35 mouse cellular contexts compared by ENCODE assay signal in genomic region chr6:137161491-137162088, GRCm38 (mm10). TPM values are rescaled to one million over a fixed set of nuclear protein-coding genes. Genes with fewer than 3 reads are reported as not detected.
A peak's percentile ranks its signal among the peaks of the same experiment; 100 is the strongest.
DNase-seq lines count a peak whose midpoint lies in the region; ATAC-seq and TF ChIP-seq lines count a peak whose summit lies in the region.
"Had no signal": no experiment of that assay in that cellular context is flagged by ENCODE, and none has a peak within 500 bp of the region (broad histone marks: within the 10 kb centered on the region; RNA-seq: fewer than 3 reads in every experiment).

No protein-coding gene starts in this region.

- no peaks in the 10 kb centered on the region for H3K27me3 ChIP-seq in embryonic facial prominence, embryonic 14.5 days (replicated peaks; ENCODE audit: control insufficient read depth, insufficient read depth, low read length)
- H3K27me3 ChIP-seq in embryonic facial prominence, embryonic 10.5 days (replicated peaks; ENCODE audit: low read depth, poor library complexity, severe bottlenecking): peaks cover 6% of the 10 kb centered on the region; the same call in 1 of the 2 replicates
- H3K27me3 ChIP-seq in lung, postnatal 0 days (replicated peaks; ENCODE audit: insufficient read depth, low read length): no peaks in the 10 kb centered on the region
- no peaks in the 10 kb centered on the region for H3K27me3 ChIP-seq in stomach, postnatal 0 days (ENCODE audit: control insufficient read depth, insufficient read depth, low read length)
- H3K27me3 ChIP-seq: CH12.LX; embryonic facial prominence, embryonic 13.5 days; heart, embryonic 12.5 days; hindbrain, embryonic 15.5 days; neural tube, embryonic 15.5 days had no signal

- no peaks in the 10 kb centered on the region for H3K9me3 ChIP-seq in embryonic facial prominence, embryonic 14.5 days (ENCODE audit: control insufficient read depth, low read length)
- no peaks in the 10 kb centered on the region for H3K9me3 ChIP-seq in embryonic facial prominence, embryonic 10.5 days
- H3K9me3 ChIP-seq in lung, postnatal 0 days (ENCODE audit: low read length): no peaks in the 10 kb centered on the region
- H3K9me3 ChIP-seq in stomach, postnatal 0 days (ENCODE audit: control insufficient read depth, low read length): no peaks in the 10 kb centered on the region
- H3K9me3 ChIP-seq: embryonic facial prominence, embryonic 13.5 days; heart, embryonic 12.5 days; hindbrain, embryonic 15.5 days; neural tube, embryonic 15.5 days had no signal

- peak; percentile 18; the same call in 1 of the 2 replicates for ATAC-seq in embryonic facial prominence, embryonic 14.5 days (ENCODE audit: low read depth)
- ATAC-seq in lung, postnatal 0 days: no peak; the same call in 1 of the 2 replicates
- ATAC-seq in megakaryocyte progenitor cell, adult 5-6 weeks (replicated peaks; ENCODE audit: poor library complexity): peak; percentile 47
- ATAC-seq in stomach, postnatal 0 days (ENCODE audit: low FRiP score, low TSS enrichment): peak; percentile 79
- ATAC-seq: forebrain, embryonic 16.5 days; inflammation-experienced regulatory T-cells, adult 6 months had no signal

- 77% methylated on average over 11 of the region's 11 CpGs for WGBS in embryonic facial prominence, embryonic 14.5 days
- WGBS in embryonic facial prominence, embryonic 10.5 days: 89% methylated on average over 11 of the region's 11 CpGs
- WGBS in lung, postnatal 0 days: 61% methylated on average over 11 of the region's 11 CpGs
- 47% methylated on average over 11 of the region's 11 CpGs for WGBS in stomach, postnatal 0 days

- H3K36me3 ChIP-seq in embryonic facial prominence, embryonic 14.5 days (ENCODE audit: control insufficient read depth, insufficient read depth, low read length): no peaks in the 10 kb centered on the region
- H3K36me3 ChIP-seq in embryonic facial prominence, embryonic 10.5 days (replicated peaks): no peaks in the 10 kb centered on the region
- H3K36me3 ChIP-seq in lung, postnatal 0 days (ENCODE audit: insufficient read depth, low read length): no peaks in the 10 kb centered on the region
- H3K36me3 ChIP-seq in stomach, postnatal 0 days (ENCODE audit: control insufficient read depth, insufficient read depth, low read length): no peaks in the 10 kb centered on the region; the same call in 1 of the 2 replicates
- H3K36me3 ChIP-seq: G1E; heart, embryonic 12.5 days; hindbrain, embryonic 15.5 days; neural tube, embryonic 15.5 days had no signal

- H3K4me3 ChIP-seq in embryonic facial prominence, embryonic 14.5 days (ENCODE audit: low read depth, low read length): no peak overlapping the region
- H3K4me3 ChIP-seq in embryonic facial prominence, embryonic 10.5 days: no peak overlapping the region
- H3K4me3 ChIP-seq in lung, postnatal 0 days (ENCODE audit: low read depth, low read length): no peak overlapping the region
- no peak overlapping the region for H3K4me3 ChIP-seq in stomach, postnatal 0 days (ENCODE audit: low read depth, low read length)
- H3K4me3 ChIP-seq: embryonic facial prominence, embryonic 13.5 days; erythroblast, embryonic 14.5 days; heart, adult 2 months; heart, embryonic 12.5 days; hindbrain, embryonic 15.5 days; neural tube, embryonic 15.5 days had no signal

- no peak for TF ChIP-seq EP300 in lung, postnatal 0 days (IDR thresholded peaks at IDR 0.05)
- no peak for TF ChIP-seq EP300 in stomach, postnatal 0 days (optimal IDR thresholded peaks at IDR 0.05)

- TF ChIP-seq CTCF in lung, postnatal 0 days (IDR thresholded peaks at IDR 0.05): no peak
- no peak for TF ChIP-seq CTCF in stomach, postnatal 0 days (IDR thresholded peaks at IDR 0.05; ENCODE audit: low read depth)

- H3K4me2 ChIP-seq in embryonic facial prominence, embryonic 14.5 days (ENCODE audit: low read depth, low read length): no peak overlapping the region
- no peak overlapping the region for H3K4me2 ChIP-seq in lung, postnatal 0 days (replicated peaks; ENCODE audit: low read depth, low read length)
- no peak overlapping the region for H3K4me2 ChIP-seq in stomach, postnatal 0 days (replicated peaks; ENCODE audit: low read depth)
- H3K4me2 ChIP-seq: embryonic facial prominence, embryonic 13.5 days; heart, embryonic 12.5 days; hindbrain, embryonic 15.5 days; lung, embryonic 14.5 days; neural tube, embryonic 15.5 days had no signal

- H3K9ac ChIP-seq in embryonic facial prominence, embryonic 14.5 days (ENCODE audit: low read depth, low read length): no peak overlapping the region
- no peak overlapping the region for H3K9ac ChIP-seq in lung, postnatal 0 days (replicated peaks; ENCODE audit: low read depth)
- no peak overlapping the region for H3K9ac ChIP-seq in stomach, postnatal 0 days (ENCODE audit: low read length)
- H3K9ac ChIP-seq: embryonic facial prominence, embryonic 13.5 days; heart, embryonic 12.5 days; hindbrain, embryonic 15.5 days; liver, embryonic 14.5 days; lung, embryonic 14.5 days; neural tube, embryonic 15.5 days had no signal

- peaks cover 9% of the 10 kb centered on the region; the same call in 1 of the 2 replicates for H3K4me1 ChIP-seq in embryonic facial prominence, embryonic 14.5 days (ENCODE audit: control insufficient read depth, insufficient read depth, low read length)
- peaks cover 9% of the 10 kb centered on the region for H3K4me1 ChIP-seq in embryonic facial prominence, embryonic 10.5 days
- H3K4me1 ChIP-seq in lung, postnatal 0 days (ENCODE audit: insufficient read depth, low read depth, low read length): peaks cover 3% of the 10 kb centered on the region; the same call in 1 of the 2 replicates
- peaks cover 3% of the 10 kb centered on the region; the same call in 1 of the 2 replicates for H3K4me1 ChIP-seq in stomach, postnatal 0 days (replicated peaks; ENCODE audit: control insufficient read depth, insufficient read depth)
- H3K4me1 ChIP-seq: hindbrain, embryonic 15.5 days; neural tube, embryonic 15.5 days had no signal

- H3K27ac ChIP-seq in embryonic facial prominence, embryonic 14.5 days (replicated peaks; ENCODE audit: low read depth, low read length): no peak overlapping the region
- H3K27ac ChIP-seq in embryonic facial prominence, embryonic 10.5 days (replicated peaks): no peak overlapping the region
- H3K27ac ChIP-seq in lung, postnatal 0 days (ENCODE audit: low read length): no peak overlapping the region
- H3K27ac ChIP-seq in stomach, postnatal 0 days (replicated peaks): no peak overlapping the region
- H3K27ac ChIP-seq: embryonic facial prominence, embryonic 13.5 days; heart, adult 2 months; hindbrain, embryonic 15.5 days; kidney, postnatal 0 days; liver, embryonic 14.5 days; neural tube, embryonic 15.5 days had no signal

- DNase-seq in embryonic facial prominence, embryonic 14.5 days (ENCODE audit: low spot score): no peak
- DNase-seq in embryonic facial prominence, embryonic 10.5 days (ENCODE audit: low spot score): no peak
- DNase-seq in lung, postnatal 0 days (ENCODE audit: low spot score): peak; percentile 29
- no peak for DNase-seq in lung, adult 18-20 months
- peak; percentile 52 for DNase-seq in stomach, postnatal 0 days (ENCODE audit: low spot score)
- DNase-seq in neural tube, embryonic 10.5 days (ENCODE audit: extremely low spot score, low spot score): no peak
- DNase-seq in heart, adult 18-20 months: no peak
- DNase-seq: adrenal gland, postnatal 10 days; cerebellum, adult 9-10 months; cerebellum, postnatal 36 days; gastrocnemius, postnatal 10 days; heart, adult 2 months; kidney, postnatal 4 days; layer of hippocampus, postnatal 36 days; liver; lung, embryonic 14.5 days; lung, postnatal 4 days; midbrain, embryonic 14.5 days; thymus, adult 18-20 months; thymus, postnatal 25 days had no signal

RNA-seq across cellular contexts. Expression of gene Rerg, which starts 8.7 kb away (rescaled TPM):
- polyA plus RNA-seq in embryonic facial prominence, embryonic 14.5 days (2014; fragmentation: Nextera tagmentation; extraction: Ambion mirVana): 23.1 and 26.0 TPM in 2 replicates
- 3.3 and 3.6 TPM in 2 replicates for polyA plus RNA-seq in embryonic facial prominence, embryonic 10.5 days (2016; fragmentation: Nextera tagmentation; extraction: Ambion mirVana)
- polyA plus RNA-seq in lung, postnatal 0 days (2015; fragmentation: Nextera tagmentation; extraction: Ambion mirVana): 33.4 and 42.9 TPM in 2 replicates
- 0.22 TPM in 1 of 2 replicates, not detected in the other for total RNA-seq in megakaryocyte progenitor cell, adult 5-6 weeks (2015)
- total RNA-seq in megakaryocyte progenitor cell, adult 5-6 weeks (2017): not detected in 2 replicates
- 22.5 and 23.9 TPM in 2 replicates for polyA plus RNA-seq in stomach, postnatal 0 days (2015; fragmentation: Nextera tagmentation; extraction: Ambion mirVana)
- 1 to 10 TPM; 3.1 to 3.8 TPM for total RNA-seq in heart, adult 18-20 months (2021)
- total RNA-seq: CH12.LX; hematopoietic stem cell, adult 5-6 weeks; megakaryocyte-erythroid progenitor cell, adult 5-6 weeks; monocyte, adult 5-6 weeks had no signal
- polyA plus RNA-seq: erythroblast, embryonic 14.5 days; G1E; inflammation-experienced regulatory T-cells, adult 6 months had no signal

Comparison
In these comparisons a context has a peak if more than half of its experiments do, and no peak if none do; other contexts are left out.
1. DNase-seq: peak in lung, postnatal 0 days (single experiment) and stomach, postnatal 0 days (single experiment); none in embryonic facial prominence, embryonic 14.5 days (single experiment), embryonic facial prominence, embryonic 10.5 days (single experiment), lung, adult 18-20 months (0 of 2), neural tube, embryonic 10.5 days (single experiment) and heart, adult 18-20 months (0 of 2).